Mouse (Mus musculus) lung, embryonic 15.5 days (tissue): ENCODE data around the gene Tmem232. TPM values are rescaled to one million over a fixed set of nuclear protein-coding genes. Genes with fewer than 3 reads are reported as not detected.
"Not testable (repeated sequence)": the region's sequence is repeated elsewhere in the genome, so short reads cannot be mapped to it uniquely, and the experiment has no call there.

Source experiments
- ATAC-seq: fragments of 200-750 bp; cut with Nextera tagmentation; 2 replicates; pipeline ENCODE4 v1.8.0; 2017; ENCODE audit warnings: moderate number of reproducible peaks, borderline replicate concordance; ENCODE audit not compliant: low FRiP score, low TSS enrichment; ENCODE audit errors: extremely low read depth
- H3K27ac ChIP-seq: fragments of 300-500 bp; sonication (generic); 2 replicates; pipeline ENCODE4 v1.5.1; 2015; ENCODE audit warnings: moderate library complexity, mild to moderate bottlenecking, inconsistent platforms
- H3K27me3 ChIP-seq: fragments of 300-500 bp; sonication (generic); 2 replicates; pipeline ENCODE4 v1.6.1; 2015; ENCODE audit warnings: inconsistent platforms
- H3K36me3 ChIP-seq: fragments of 300-500 bp; sonication (generic); 2 replicates; pipeline ENCODE4 v1.6.1; 2015; ENCODE audit warnings: inconsistent platforms
- H3K4me1 ChIP-seq: fragments of 300-500 bp; sonication (generic); 2 replicates; pipeline ENCODE4 v1.6.1; 2015; ENCODE audit warnings: inconsistent platforms
- H3K4me2 ChIP-seq: fragments of 300-500 bp; sonication (generic); 2 replicates; pipeline ENCODE4 v1.6.1; 2015; ENCODE audit warnings: inconsistent platforms, mild to moderate bottlenecking, moderate library complexity
- H3K4me3 ChIP-seq: fragments of 300-500 bp; sonication (generic); 2 replicates; pipeline ENCODE4 v1.5.1; 2015; ENCODE audit warnings: mild to moderate bottlenecking, inconsistent platforms
- H3K9ac ChIP-seq: fragments of 300-500 bp; sonication (generic); 2 replicates; pipeline ENCODE4 v1.6.1; 2015; ENCODE audit warnings: inconsistent platforms
- H3K9me3 ChIP-seq: fragments of 300-500 bp; sonication (generic); 2 replicates; pipeline ENCODE4 v1.6.1; 2016; ENCODE audit warnings: inconsistent platforms
- WGBS: fragments of 180-500 bp; shearing (Covaris S2); methylation state at CpG from one replicate; pipeline ENCODE4 v1.1.7; 2015; 5-methylcytosine and 5-hydroxymethylcytosine counted together
- polyA plus RNA-seq: library from polyadenylated mRNA; unstranded; fragments of >200 nt; fragmentation: Nextera tagmentation; extraction: Ambion mirVana; gene quantifications from 2 replicates; pipeline ENCODE4 v1.2.1, GENCODE M21; 2015

Gene Tmem232
- polyA plus RNA-seq, 1 experiment from 2014 or later, result 0.34 TPM

- Histone ChIP-seq H3K27ac (peak overlapping the region; percentile 71), H3K4me1 (no peaks in the 10 kb centered on the region), H3K27me3 (no peaks in the 10 kb centered on the region), H3K4me3 (no peak overlapping the region), H3K9me3 (no peaks in the 10 kb centered on the region), H3K4me2 (no peak overlapping the region), H3K36me3 (no peaks in the 10 kb centered on the region), H3K9ac (no peak overlapping the region)
- 45% methylated on average over 4 of the region's 4 CpGs for WGBS
- ATAC-seq, result peak; percentile 67; the same call in 1 of the 2 replicates
Measured at GRCm38 (mm10) chr17:65340016-65340415, 200.6 kb downstream of the Tmem232 start.

- Histone ChIP-seq H3K4me1 (no peaks in the 10 kb centered on the region), H3K27ac (no peak overlapping the region), H3K9me3 (no peaks in the 10 kb centered on the region), H3K4me3 (no peak overlapping the region), H3K27me3 (no peaks in the 10 kb centered on the region), H3K9ac (no peak overlapping the region), H3K36me3 (no peaks in the 10 kb centered on the region), H3K4me2 (no peak overlapping the region)
- ATAC-seq, result no peak
- WGBS, result 90% methylated on average over 8 of the region's 8 CpGs
Measured at GRCm38 (mm10) chr17:65330759-65331158, 209.8 kb downstream of the Tmem232 start.

- ATAC-seq, result no peak
Measured at GRCm38 (mm10) chr17:65325249-65325648, 215.3 kb downstream of the Tmem232 start.

GRCm38 (mm10) chr17:65320623-65321022 lies 220.0 kb downstream of the Tmem232 start:
- Histone ChIP-seq H3K9ac (no peak overlapping the region), H3K4me2 (no peak overlapping the region), H3K27me3 (no peaks in the 10 kb centered on the region), H3K27ac (no peak overlapping the region), H3K9me3 (no peaks in the 10 kb centered on the region), H3K36me3 (no peaks in the 10 kb centered on the region), H3K4me3 (no peak overlapping the region), H3K4me1 (no peaks in the 10 kb centered on the region)
- no peak for ATAC-seq
- WGBS, result 82% methylated on average over 6 of the region's 6 CpGs

More at GRCm38 (mm10) chr17:65325249-65325648, 215.3 kb downstream of the Tmem232 start:
- Histone ChIP-seq H3K9me3 (no peaks in the 10 kb centered on the region), H3K4me2 (no peak overlapping the region), H3K4me1 (no peaks in the 10 kb centered on the region), H3K36me3 (no peaks in the 10 kb centered on the region), H3K27me3 (no peaks in the 10 kb centered on the region), H3K9ac (no peak overlapping the region), H3K4me3 (no peak overlapping the region), H3K27ac (no peak overlapping the region)
- WGBS, result 17% methylated on average over 2 of the region's 2 CpGs

GRCm38 (mm10) chr17:65299946-65300345 lies 240.6 kb downstream of the Tmem232 start:
- H3K9me3 ChIP-seq, result no peaks in the 10 kb centered on the region
- H3K36me3 ChIP-seq, result no peaks in the 10 kb centered on the region
- no peak overlapping the region for H3K9ac ChIP-seq
- H3K4me1 ChIP-seq, result no peaks in the 10 kb centered on the region
- H3K27me3 ChIP-seq, result no peaks in the 10 kb centered on the region
- H3K27ac ChIP-seq, result no peak overlapping the region
- H3K4me3 ChIP-seq, result no peak overlapping the region
- no peak overlapping the region for H3K4me2 ChIP-seq
- no peak for ATAC-seq

GRCm38 (mm10) chr17:65297831-65298230 lies 242.8 kb downstream of the Tmem232 start:
- no peaks in the 10 kb centered on the region for H3K9me3 ChIP-seq
- H3K4me3 ChIP-seq, result no peak overlapping the region
- H3K9ac ChIP-seq, result no peak overlapping the region
- no peak for ATAC-seq
- H3K27me3 ChIP-seq, result no peaks in the 10 kb centered on the region
- 68% methylated on average over 5 of the region's 5 CpGs for WGBS
- no peak overlapping the region for H3K4me2 ChIP-seq
- H3K36me3 ChIP-seq, result no peaks in the 10 kb centered on the region
- no peaks in the 10 kb centered on the region for H3K4me1 ChIP-seq
- H3K27ac ChIP-seq, result no peak overlapping the region

- H3K9ac ChIP-seq, result no peak overlapping the region
- H3K9me3 ChIP-seq, result no peaks in the 10 kb centered on the region
- no peak overlapping the region for H3K27ac ChIP-seq
- no peaks in the 10 kb centered on the region for H3K27me3 ChIP-seq
- WGBS, result 67% methylated on average over 2 of the region's 2 CpGs
- H3K4me1 ChIP-seq, result no peaks in the 10 kb centered on the region
- H3K4me2 ChIP-seq, result no peak overlapping the region
- ATAC-seq, result no peak
- H3K36me3 ChIP-seq, result no peaks in the 10 kb centered on the region
- H3K4me3 ChIP-seq, result no peak overlapping the region
Measured at GRCm38 (mm10) chr17:65252160-65252559, 288.4 kb downstream of the Tmem232 start.

- Histone ChIP-seq H3K36me3 (no peaks in the 10 kb centered on the region), H3K27ac (no peak overlapping the region), H3K27me3 (no peaks in the 10 kb centered on the region), H3K4me1 (no peaks in the 10 kb centered on the region), H3K9ac (no peak overlapping the region), H3K4me2 (no peak overlapping the region), H3K4me3 (no peak overlapping the region), H3K9me3 (no peaks in the 10 kb centered on the region)
- no peak for ATAC-seq
- 81% methylated on average over 8 of the region's 8 CpGs for WGBS
Measured at GRCm38 (mm10) chr17:65250261-65250660, 290.3 kb downstream of the Tmem232 start.

- Histone ChIP-seq H3K27me3 (no peaks in the 10 kb centered on the region), H3K4me3 (no peak overlapping the region), H3K27ac (no peak overlapping the region), H3K4me1 (no peaks in the 10 kb centered on the region), H3K36me3 (no peaks in the 10 kb centered on the region), H3K9ac (no peak overlapping the region), H3K4me2 (no peak overlapping the region), H3K9me3 (no peaks in the 10 kb centered on the region)
- WGBS, result 87% methylated on average over 5 of the region's 5 CpGs
- ATAC-seq, result no peak
Measured at GRCm38 (mm10) chr17:65243716-65244115, 296.9 kb downstream of the Tmem232 start.

- Histone ChIP-seq H3K4me1 (no peaks in the 10 kb centered on the region), H3K4me3 (no peak overlapping the region), H3K9ac (no peak overlapping the region), H3K27me3 (no peaks in the 10 kb centered on the region), H3K27ac (no peak overlapping the region), H3K4me2 (no peak overlapping the region), H3K9me3 (no peaks in the 10 kb centered on the region), H3K36me3 (no peaks in the 10 kb centered on the region)
- ATAC-seq, result no peak
- 67% methylated on average over 6 of the region's 6 CpGs for WGBS
Measured at GRCm38 (mm10) chr17:65225347-65225916, 315.1 kb downstream of the Tmem232 start.

GRCm38 (mm10) chr17:65221687-65222086 lies 318.9 kb downstream of the Tmem232 start:
- not testable (repeated sequence) for H3K36me3 ChIP-seq
- WGBS, result 90% methylated on average over 6 of the region's 6 CpGs

More at GRCm38 (mm10) chr17:65221687-65222086, 318.9 kb downstream of the Tmem232 start:
- ATAC-seq, H3K4me1 ChIP-seq, H3K27me3 ChIP-seq, H3K9me3 ChIP-seq, H3K4me3 ChIP-seq, H3K9ac ChIP-seq, H3K27ac ChIP-seq, H3K4me2 ChIP-seq: not testable (repeated sequence)
